Mouse (Mus musculus) ES-Bruce4 (cell line): ENCODE data around the gene Lamp5. TPM values are rescaled to one million over a fixed set of nuclear protein-coding genes. Genes with fewer than 3 reads are reported as not detected.

Source experiments
- H3K27ac ChIP-seq: 2 replicates; pipeline ENCODE4 v1.5.1; 2012; ENCODE audit warnings: low read length, inconsistent platforms; ENCODE audit not compliant: insufficient read depth
- H3K27me3 ChIP-seq: 2 replicates; pipeline ENCODE4 v1.6.1; 2012; ENCODE audit warnings: mild to moderate bottlenecking, low read length, inconsistent platforms; ENCODE audit not compliant: control insufficient read depth, poor library complexity, insufficient read depth, severe bottlenecking
- H3K36me3 ChIP-seq: 2 replicates; pipeline ENCODE4 v1.6.1; 2012; ENCODE audit warnings: inconsistent platforms, mild to moderate bottlenecking, low read length, moderate library complexity; ENCODE audit not compliant: control insufficient read depth, poor library complexity, insufficient read depth, severe bottlenecking
- H3K4me1 ChIP-seq: one replicate; pipeline ENCODE4 v1.8.1; 2011; ENCODE audit warnings: low read length; ENCODE audit not compliant: control insufficient read depth, insufficient read depth
- H3K4me3 ChIP-seq: 2 replicates; pipeline ENCODE4 v1.5.1; 2011; ENCODE audit warnings: low read depth, mild to moderate bottlenecking, low read length
- H3K9ac ChIP-seq: 2 replicates; pipeline ENCODE4 v1.6.1; 2012; ENCODE audit warnings: low read depth, mild to moderate bottlenecking, inconsistent platforms; ENCODE audit not compliant: poor library complexity, severe bottlenecking
- H3K9me3 ChIP-seq: replicated peaks from 2 replicates; pipeline ENCODE4 v1.6.1; 2012; ENCODE audit warnings: mild to moderate bottlenecking, low read length, inconsistent platforms; ENCODE audit not compliant: control insufficient read depth, poor library complexity, insufficient read depth, severe bottlenecking
- CTCF ChIP-seq: IDR thresholded peaks from one replicate; pipeline ENCODE4 v1.8.1; 2011; ENCODE audit warnings: low read depth, low read length
- EP300 ChIP-seq: IDR thresholded peaks from 2 replicates; pipeline ENCODE4 v1.6.1; 2011; ENCODE audit warnings: low read depth, low read length; ENCODE audit not compliant: insufficient read depth
- POLR2A ChIP-seq: IDR thresholded peaks from one replicate; pipeline ENCODE4 v1.8.1; 2011; ENCODE audit warnings: low read length; ENCODE audit not compliant: insufficient read depth
- polyA plus RNA-seq: library from polyadenylated mRNA; stranded (reverse); fragments of >200 nt; gene quantifications from 2 replicates; pipeline ENCODE4 v1.2.4, GENCODE M21; 2011; ENCODE audit warnings: low read depth; ENCODE audit not compliant: missing spikeins, insufficient read depth, insufficient read length

Lamp5 gene
- polyA plus RNA-seq, 1 experiment: not detected

DNA sequence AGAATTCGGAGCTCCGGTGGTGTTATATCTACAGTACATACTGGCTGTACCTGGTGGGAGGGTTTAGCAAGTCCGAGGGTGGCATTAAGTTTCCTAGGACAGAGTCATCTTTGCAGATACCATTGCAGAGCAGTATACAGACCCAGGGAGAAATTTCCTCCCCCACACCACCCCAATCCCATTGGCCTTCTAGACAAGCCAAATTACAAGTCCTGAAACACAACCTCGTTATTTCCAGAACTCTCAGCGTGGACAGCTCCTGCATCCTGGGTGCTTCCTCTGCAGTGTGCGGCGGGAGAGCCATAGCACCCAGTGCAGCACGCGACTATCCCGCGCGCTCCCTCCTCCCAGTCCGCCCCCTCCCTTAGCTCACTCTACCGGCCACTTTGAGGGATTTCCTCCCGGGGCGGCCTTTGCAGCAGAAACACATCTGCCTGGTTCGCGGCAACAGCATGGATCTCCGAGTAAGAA lies 5.9 kb downstream of the Lamp5 start:
- peaks cover 2% of the 10 kb centered on the region for H3K27me3 ChIP-seq
- H3K36me3 ChIP-seq: no peaks in the 10 kb centered on the region
- no peak overlapping the region for H3K27ac ChIP-seq
- H3K9me3 ChIP-seq: no peaks in the 10 kb centered on the region
- H3K4me1 ChIP-seq: no peaks in the 10 kb centered on the region
- 0 out of 2 replicates have a peak overlapping the region, but pooled peaks have one; percentile 29 for H3K4me3 ChIP-seq
- TF ChIP-seq EP300: no peak
- TF ChIP-seq POLR2A: no peak
- TF ChIP-seq CTCF: no peak
- H3K9ac ChIP-seq: no peak overlapping the region

DNA sequence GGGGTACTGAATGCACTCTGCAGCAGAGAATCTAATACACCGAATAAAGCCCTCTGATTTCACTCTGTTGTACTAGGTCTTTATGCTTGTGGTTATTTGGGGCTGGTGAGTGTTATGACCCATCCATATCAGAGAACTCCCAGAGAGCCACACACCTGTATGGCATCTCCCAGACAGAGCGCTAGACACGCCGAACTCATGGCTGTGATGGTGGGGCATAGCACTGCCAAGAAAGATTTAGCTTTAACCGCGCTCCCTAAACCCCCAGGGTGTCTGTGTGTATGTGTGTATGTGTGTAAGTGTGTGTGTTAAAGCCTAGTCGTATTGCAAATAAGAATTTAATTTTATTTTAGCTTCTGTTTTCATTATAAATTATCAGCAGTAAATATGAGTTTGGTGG lies 6.4 kb downstream of the Lamp5 start:
- H3K9me3 ChIP-seq: no peaks in the 10 kb centered on the region
- no peak overlapping the region for H3K27ac ChIP-seq
- no peak overlapping the region for H3K4me3 ChIP-seq
- H3K36me3 ChIP-seq: no peaks in the 10 kb centered on the region
- TF ChIP-seq EP300 (no peak), POLR2A (no peak), CTCF (no peak)
- peaks cover 2% of the 10 kb centered on the region for H3K27me3 ChIP-seq
- no peaks in the 10 kb centered on the region for H3K4me1 ChIP-seq
- H3K9ac ChIP-seq: no peak overlapping the region

DNA sequence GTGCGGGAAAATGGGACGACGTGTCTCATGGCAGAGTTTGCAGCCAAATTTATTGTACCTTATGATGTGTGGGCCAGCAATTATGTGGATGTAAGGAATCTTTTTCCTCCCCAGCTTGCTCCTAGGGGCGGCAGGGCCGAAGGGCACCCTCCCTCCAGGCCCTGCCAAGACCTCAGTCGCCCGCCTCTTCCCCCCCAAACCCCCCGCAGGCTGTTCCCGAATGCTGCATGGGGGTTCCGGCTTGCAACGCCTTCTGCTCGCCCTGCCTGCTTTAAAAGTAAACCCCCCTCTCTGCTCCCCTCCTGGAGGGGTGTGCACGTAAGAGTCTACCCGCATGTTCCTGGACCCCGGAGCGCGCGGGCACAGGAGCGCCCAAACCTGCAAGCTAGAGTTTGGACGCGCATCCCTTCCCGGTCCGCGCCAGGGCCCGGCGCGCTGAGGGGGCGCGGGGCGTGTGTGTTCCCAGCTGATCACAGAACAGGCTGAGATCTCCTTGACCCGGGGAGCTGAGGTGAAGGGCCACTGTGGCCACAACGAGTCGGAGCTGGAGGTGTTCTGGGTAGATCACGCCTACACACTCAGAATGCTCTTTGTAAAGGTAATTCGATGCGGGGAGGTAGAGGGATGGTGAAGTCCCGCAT lies 7.1 kb downstream of the Lamp5 start:
- Histone ChIP-seq H3K27ac (no peak overlapping the region), H3K9ac (no peak overlapping the region), H3K4me1 (no peaks in the 10 kb centered on the region), H3K9me3 (no peaks in the 10 kb centered on the region), H3K36me3 (no peaks in the 10 kb centered on the region), H3K27me3 (peaks cover 2% of the 10 kb centered on the region), H3K4me3 (peak overlapping the region; percentile 58)
- TF ChIP-seq EP300: no peak
- TF ChIP-seq POLR2A: no peak
- no peak for TF ChIP-seq CTCF

DNA sequence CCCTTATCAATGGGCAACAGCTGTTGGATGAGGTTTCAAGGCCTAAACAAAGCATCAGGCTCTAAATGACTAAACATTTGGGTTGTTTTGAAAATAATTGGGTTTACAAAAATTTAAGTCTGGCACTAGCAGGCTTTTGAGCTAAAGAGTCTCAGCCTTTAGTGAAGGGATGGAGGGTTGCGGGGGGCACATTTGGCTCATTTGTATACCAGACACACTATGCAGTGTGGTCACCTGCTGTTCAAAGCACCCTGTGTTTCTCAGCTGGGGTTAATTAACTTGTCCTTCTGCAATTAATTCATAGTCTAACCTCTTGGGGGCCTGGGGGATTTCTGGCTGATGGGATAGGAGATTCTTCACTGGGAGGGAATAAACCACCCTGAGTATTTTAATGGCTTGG lies 12.3 kb downstream of the Lamp5 start:
- H3K36me3 ChIP-seq: no peaks in the 10 kb centered on the region
- no peak overlapping the region for H3K9ac ChIP-seq
- TF ChIP-seq POLR2A (no peak), EP300 (no peak), CTCF (no peak)
- H3K27ac ChIP-seq: no peak overlapping the region
- no peaks in the 10 kb centered on the region for H3K9me3 ChIP-seq
- H3K4me1 ChIP-seq: no peaks in the 10 kb centered on the region
- H3K4me3 ChIP-seq: no peak overlapping the region
- H3K27me3 ChIP-seq: no peaks in the 10 kb centered on the region

DNA sequence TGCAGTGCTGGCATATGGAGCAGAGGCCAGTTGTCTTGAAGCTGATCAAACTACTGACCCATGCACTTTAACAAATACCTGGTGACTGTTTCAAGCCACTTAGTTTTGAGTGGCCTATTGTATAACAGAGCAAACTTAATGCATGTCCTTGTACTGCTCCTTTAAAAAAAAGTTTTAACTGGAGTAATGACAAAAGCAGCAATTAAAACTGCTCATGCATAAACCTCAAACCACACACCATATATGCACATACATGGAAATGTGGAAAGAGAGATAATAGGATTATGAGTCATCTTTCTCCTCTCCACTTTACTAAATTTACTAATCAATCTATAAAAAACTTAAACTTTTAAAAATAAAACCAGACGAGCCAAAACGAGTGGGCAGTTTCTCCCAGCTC lies 43.9 kb downstream of the Lamp5 start:
- H3K9me3 ChIP-seq: no peaks in the 10 kb centered on the region
- H3K27me3 ChIP-seq: no peaks in the 10 kb centered on the region
- H3K4me1 ChIP-seq: no peaks in the 10 kb centered on the region
- H3K9ac ChIP-seq: no peak overlapping the region
- H3K27ac ChIP-seq: no peak overlapping the region
- H3K4me3 ChIP-seq: no peak overlapping the region
- TF ChIP-seq POLR2A: no peak
- TF ChIP-seq CTCF: no peak
- TF ChIP-seq EP300: no peak
- no peaks in the 10 kb centered on the region for H3K36me3 ChIP-seq

DNA sequence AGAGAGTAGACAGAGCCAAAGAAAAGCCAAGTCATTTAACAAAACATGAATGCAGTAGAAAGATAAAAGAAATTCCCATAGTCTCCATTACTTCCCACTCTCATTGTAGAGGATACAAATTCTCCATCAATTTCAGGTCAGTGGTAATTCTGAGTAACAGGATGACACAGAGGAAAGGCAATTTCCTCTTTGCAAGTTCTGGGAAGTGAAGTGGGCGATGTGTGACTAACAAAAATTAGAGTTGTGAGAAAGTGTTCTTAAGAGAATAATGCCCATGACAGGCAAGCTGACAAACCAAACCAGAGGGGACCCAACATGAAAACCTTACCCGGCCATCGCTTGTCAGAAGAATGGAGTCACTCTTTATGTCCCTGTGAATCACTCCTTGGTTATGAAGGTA lies 45.1 kb downstream of the Lamp5 start:
- Histone ChIP-seq H3K4me3 (no peak overlapping the region), H3K27me3 (no peaks in the 10 kb centered on the region; the same call in 1 of the 2 replicates), H3K36me3 (no peaks in the 10 kb centered on the region), H3K9me3 (no peaks in the 10 kb centered on the region), H3K4me1 (no peaks in the 10 kb centered on the region), H3K27ac (no peak overlapping the region), H3K9ac (no peak overlapping the region)
- TF ChIP-seq POLR2A (no peak), EP300 (no peak), CTCF (no peak)
